Mouse (Mus musculus) frontal cortex, postnatal 25 days (tissue): Measurements from ENCODE around the gene Slc9a9.

ENCODE experiments used
- DNase-seq, 2 experiments: peaks; one replicate each; pipeline ENCODE4 v3.0.0; 2022; ENCODE audit warnings: low spot score in 2 of 2

Gene Slc9a9

DNA sequence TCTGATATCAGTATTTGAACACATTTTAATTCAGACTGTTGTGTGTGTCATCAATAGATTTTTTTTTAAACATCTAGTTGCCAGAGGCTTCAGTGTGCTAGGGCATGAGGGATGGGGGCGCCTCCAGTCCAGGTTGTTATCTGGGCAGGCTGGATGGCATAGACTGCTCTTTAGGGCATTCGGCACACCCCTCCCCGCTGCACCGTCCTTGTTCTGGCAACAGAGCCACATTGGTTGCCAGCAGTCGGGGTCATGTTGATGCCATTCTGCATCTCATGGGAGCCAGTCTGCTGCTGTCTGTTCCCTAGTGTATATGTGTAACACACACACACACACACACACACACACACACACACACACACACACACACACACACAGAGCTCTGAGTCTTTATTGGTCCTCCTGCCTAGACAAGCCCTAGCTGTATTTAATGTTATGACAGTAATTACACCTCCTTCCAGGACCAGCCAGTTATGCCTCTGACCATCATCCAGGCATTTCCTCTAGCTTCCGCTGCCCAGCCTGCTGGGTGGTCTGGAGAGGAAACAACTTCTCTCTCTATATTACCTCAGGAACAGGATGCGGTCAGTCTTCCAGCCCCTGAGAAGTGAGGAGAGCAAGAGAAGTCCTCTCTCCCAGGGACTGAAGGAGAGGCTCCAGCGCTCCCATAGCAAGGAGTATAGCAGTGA, 63.0 kb downstream of the Slc9a9 start:
- DNase-seq = no peak

- DNase-seq = no peak
Observed at GRCm38 (mm10) chr9:94734320-94734719, 64.6 kb downstream of the Slc9a9 start.

DNA sequence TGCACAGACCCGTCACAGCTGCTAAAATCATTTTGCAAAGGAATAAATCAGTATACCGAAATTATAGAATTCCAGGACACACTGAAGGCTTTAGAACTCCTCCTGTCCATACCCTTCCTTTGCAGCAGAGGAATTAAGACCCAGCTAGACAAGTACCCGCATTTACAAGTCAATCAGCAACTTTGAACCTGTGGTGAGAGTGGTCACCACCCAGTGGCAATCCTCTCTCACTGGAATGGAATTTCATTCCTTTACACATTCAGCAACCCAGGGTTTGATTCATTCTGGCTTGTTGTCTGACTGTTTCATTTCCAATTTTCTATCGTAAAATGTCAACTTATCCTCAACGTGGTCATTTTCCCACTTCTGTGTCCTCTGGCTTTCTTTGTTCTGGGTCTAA, 67.5 kb downstream of the Slc9a9 start:
- no peak for DNase-seq

DNA sequence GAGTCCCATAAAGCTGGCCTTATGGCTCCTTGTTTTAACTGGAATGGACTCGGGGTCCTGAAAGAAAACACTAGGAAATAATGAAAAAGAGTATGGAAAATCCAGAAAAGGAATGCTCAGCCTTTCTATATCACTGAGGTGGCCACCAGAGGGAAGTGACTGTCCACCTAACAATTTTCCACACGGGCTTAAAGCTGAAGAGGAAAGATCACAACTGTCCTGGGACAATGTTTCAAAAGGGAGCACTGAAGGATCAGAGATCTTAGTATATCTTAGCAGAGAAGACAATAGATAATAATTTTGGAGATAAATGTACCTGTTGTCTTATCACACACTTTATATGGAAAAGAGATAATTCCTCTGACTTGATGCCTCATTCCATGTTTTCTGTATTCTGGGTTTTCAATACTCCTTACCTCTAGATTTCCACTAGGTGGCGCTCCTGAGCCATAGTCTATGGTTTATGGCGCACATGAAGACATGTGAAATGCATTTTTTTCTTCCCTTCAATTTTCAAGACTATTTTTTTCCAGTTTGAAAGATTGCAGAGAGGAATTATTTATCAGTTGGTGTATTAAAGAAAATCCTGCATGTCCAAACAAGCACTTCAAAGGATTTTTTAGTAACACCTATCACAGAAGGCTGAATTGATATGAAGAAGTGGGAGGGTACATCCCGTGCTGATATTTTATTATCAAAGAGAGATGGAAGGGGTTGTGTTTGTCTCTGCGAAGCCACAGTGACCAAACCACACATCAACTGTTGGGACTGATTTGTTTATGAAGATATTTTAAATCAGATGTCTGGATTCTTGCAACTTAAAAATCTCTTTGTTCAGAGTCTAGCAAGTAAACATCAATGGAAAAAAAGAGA, 69.1 kb downstream of the Slc9a9 start:
- DNase-seq = peak in 1 of 2 experiments; percentile 71

DNA sequence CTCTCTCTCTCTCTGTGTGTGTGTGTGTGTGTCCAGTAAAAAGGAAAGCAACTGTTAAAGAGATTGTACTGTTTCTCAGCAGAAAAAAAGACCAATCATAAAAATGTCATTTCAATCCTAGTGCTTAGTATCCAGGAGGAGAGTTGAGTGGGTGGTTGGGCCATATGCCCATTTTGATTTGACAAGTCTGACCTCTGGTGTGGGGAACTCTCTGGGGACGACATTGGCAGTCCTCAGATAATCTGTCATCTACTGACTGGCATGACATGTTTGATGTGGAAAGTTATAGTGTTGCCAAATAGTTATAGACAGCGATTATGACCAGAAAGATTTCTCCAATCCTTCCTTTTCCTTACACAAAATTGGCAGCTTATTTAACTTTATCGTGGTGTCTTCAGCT, 71.1 kb downstream of the Slc9a9 start:
- no peak for DNase-seq

DNA sequence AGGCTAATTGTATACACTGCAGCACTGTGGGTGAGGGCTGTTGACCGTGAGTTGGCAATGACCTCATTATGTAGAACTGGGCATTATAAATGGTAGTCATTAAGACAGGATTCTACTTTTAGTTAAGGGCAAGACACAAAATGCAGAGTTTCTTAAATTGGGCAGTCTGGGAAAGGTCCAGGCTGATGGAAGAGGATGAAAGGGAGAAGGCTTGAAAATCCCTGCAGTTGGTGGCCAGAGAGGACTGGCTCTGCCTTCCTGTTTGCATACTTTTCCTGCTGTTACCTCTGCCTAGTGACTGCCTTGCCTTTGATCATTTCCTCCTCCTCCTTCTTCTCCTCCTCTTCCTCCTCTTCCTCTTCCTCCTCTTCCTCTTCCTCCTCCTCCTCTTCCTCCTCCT, 73.6 kb downstream of the Slc9a9 start:
- no peak for DNase-seq

DNA sequence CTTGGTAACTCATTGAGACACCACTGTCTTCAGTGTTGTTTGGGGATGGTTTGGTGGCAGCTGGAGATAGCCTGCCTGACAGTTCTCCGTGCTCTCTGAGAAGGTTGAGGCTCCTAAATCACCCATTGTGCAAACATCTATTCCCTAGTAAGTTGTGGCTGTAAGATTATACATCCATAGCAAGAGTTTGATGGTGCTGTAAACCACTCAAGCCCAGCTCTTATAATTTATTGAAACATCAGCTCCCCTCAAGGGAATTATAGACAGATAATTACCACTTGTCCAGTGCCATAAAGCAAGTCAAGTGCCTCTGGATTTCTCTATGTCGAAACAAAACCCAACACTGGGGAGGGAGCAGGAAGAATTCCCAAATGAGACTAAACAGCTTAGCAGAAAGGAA, 78.8 kb downstream of the Slc9a9 start:
- no peak for DNase-seq

DNA sequence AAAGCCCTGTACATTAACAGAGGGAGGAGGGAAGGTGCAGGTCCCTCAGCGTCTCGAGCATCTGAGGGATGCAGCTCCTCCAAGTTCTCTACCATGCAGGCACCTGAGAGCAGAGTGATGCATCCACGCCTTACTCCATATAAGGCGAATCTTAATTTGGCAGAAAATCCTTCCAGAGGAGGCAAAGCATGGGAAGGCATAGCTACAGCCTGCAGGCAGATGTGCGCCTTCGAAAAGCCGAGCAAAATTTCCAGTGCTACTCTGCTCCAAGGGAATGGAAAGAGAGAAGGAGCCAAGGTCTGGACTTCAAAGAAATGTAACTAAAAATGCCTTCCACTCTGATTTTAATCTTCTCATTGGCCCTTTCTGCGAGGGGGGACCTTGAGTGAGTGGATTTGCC, 80.5 kb downstream of the Slc9a9 start:
- DNase-seq = no peak

DNA sequence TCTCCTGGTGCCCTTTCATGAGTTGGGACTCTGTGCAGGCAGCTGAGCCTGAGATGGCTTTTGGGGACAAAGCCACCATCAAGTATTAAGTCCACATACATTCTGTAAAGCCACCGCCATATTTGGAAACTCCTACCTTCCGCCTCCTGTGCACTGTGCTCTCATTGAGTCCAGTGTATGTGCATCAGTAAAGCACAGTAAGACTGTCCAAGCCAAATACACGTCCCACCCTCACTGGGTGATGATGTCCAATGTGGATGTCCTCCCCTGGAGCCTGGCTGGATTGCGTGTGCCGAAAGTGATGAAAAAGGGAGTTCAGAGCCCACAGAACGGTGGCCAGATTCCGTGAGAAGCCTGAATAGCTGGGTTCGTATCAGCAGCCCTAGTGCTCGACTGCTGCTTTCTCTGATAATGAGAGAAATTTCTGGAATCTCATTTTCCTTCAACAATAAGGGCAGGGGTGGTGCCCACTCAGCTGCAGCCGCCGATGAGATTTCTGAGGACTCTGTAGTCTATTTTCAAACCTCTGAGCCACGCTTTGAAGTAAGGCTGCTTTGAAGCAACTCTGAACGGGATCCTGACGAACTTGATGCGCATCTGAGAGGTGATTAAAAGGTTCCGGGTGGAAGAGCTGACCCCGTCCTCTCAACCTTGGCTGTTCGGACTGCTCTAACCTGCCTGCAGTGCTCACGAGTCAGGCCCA, 81.4 kb downstream of the Slc9a9 start:
- DNase-seq = no peak

- DNase-seq = no peak
Observed at GRCm38 (mm10) chr9:94751638-94752021, 81.9 kb downstream of the Slc9a9 start.

DNA sequence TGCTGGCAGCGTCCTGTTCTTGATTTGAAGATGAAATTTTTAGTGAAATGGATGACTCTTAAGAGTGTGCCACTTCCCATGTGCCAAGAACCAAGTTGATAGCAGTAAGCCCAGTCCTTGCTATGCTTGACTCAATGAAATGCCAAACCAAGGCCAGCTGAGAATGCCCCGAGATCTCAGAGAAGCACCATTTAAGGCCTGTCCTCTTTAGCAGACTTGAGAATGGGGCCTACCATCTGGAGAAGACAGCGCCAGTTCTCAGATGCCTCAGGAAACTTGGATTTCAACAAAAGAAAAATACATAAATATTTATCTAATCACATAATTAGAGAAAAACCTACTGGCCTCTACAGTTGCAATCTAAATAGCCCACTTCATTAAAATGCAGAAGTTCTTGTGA, 82.4 kb downstream of the Slc9a9 start:
- no peak for DNase-seq

- no peak for DNase-seq
Observed at GRCm38 (mm10) chr9:94759904-94760303, 90.2 kb downstream of the Slc9a9 start.

GRCm38 (mm10) chr9:94768114-94768513, 98.4 kb downstream of the Slc9a9 start:
- no peak for DNase-seq

GRCm38 (mm10) chr9:94768524-94768923, 98.8 kb downstream of the Slc9a9 start:
- no peak for DNase-seq

GRCm38 (mm10) chr9:94773357-94773756, 103.6 kb downstream of the Slc9a9 start:
- no peak for DNase-seq

- DNase-seq = no peak
Observed at GRCm38 (mm10) chr9:94788261-94788660, 118.6 kb downstream of the Slc9a9 start.

GRCm38 (mm10) chr9:94790966-94791365, 121.3 kb downstream of the Slc9a9 start:
- no peak for DNase-seq

GRCm38 (mm10) chr9:94803073-94803472, 133.4 kb downstream of the Slc9a9 start:
- no peak for DNase-seq

DNA sequence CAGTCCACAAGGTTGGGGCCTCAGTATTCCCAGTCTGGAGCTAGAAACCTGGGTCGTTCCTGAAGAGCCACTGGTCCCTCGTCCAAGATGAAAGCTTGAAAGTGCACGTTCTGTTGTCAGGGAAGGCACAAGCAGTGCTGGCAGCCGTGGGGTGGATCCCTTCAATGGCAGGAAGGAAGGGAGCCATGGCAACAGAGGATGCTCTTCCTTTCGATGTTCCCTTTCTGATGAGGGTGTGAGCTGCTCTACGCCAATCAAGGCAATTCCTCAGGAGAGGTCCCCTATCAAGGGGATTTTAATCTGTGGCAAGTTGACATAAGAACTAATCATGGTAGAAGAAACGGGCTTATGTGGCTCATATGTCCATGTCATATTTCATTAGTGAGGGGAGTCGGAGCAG, 135.8 kb downstream of the Slc9a9 start:
- DNase-seq = no peak

- no peak for DNase-seq
Observed at GRCm38 (mm10) chr9:94815518-94815917, 145.8 kb downstream of the Slc9a9 start.

GRCm38 (mm10) chr9:94821268-94821667, 151.6 kb downstream of the Slc9a9 start:
- DNase-seq = no peak

DNA sequence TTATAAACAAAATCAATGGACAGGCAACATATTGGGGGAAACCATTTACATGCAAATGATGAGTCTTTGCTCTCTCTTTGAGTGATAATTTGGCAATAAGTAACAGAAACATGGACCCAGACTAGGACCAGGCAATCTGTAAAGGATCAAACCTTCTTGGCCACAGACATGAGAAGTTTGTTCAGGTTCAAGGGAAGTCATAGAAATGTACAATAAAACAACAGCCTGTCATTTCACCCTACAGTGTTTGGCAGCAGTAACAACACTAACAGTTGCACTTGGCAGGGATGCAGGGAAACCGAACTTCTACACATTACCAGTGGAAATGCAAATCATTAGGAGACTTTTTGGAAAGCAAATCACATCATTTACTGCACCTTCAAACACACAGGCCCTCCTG, 164.1 kb downstream of the Slc9a9 start:
- DNase-seq = no peak

DNA sequence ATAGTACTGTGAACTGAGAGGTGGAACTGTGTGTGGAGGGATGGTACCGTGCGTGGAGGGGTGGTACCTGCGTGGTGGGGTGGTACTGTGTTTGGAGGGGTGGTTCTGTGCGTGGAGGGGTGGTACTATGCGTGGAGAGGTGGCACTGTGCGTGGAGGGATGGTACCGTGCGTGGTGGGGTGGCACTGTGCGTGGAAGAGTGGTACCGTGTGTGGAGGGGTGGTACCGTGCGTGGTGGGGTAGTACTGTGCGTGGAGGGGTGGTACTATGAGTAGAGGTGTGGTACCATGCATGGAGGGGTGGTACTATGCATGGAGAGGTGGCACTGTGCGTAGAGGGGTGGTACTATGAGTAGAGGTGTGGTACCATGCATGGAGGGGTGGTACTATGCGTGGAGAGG, 167.7 kb downstream of the Slc9a9 start:
- DNase-seq = no peak
